Mouse (Mus musculus): ENCODE measurements at regions not wholly inside any gene's neighbourhood (a gene's known extent, or its start where the extent isn't known, plus 50 kb on each side); places are given as distances from the start of the nearest gene placed in this dataset.

DNA sequence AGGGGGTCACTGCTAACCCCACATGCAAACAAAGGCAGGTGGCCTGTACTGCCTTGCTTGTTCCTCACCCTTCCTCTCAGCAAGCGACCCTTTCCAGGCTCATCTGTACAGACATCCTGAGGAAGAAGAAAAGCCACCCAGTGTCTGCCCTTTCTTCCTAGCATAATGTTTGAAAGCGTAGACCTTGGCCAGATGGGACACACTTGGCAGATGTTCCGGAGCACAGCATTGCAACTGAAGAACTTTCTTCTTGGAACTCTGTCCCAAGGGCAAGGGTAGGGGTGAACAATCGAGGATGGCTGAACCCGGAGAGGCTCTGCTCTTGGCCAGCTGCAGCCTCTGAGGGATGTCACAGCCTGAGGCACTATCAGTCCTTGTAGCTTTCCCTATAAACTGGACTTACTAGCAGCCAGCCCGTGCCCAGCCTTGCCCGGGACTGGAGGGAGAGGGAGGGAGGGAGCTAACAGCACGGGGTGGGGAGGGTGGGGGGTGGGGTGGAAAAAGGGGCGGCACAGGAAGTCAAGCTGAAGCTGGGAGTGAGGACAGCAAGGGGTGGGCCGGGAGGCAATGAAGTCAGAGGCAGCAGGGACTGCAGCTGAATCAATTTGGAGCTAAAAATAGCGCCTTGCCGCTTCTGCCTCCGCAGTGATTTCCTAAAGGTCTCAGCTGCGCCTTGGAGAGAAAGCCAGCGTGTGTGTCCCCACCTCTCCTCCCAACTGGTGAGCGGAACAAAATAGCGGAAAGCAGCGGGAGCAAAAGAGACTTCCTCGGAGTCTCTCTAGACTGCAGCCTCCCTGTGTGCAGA, 450.2 kb downstream of the Prr30 start:
- peak overlapping the region; percentile 41; the same call in 1 of the 2 replicates for H3K9ac ChIP-seq (ENCODE audit: insufficient read depth, low read depth, low read length, poor library complexity, severe bottlenecking)
- TF ChIP-seq HCFC1 (IDR thresholded peaks at IDR 0.05; ENCODE audit: borderline replicate concordance, insufficient read depth, low read length), result no peak
- no peak for TF ChIP-seq CHD2 (IDR thresholded peaks at IDR 0.05; ENCODE audit: low read depth, low read length)
- TF ChIP-seq ZNF384 (IDR thresholded peaks at IDR 0.05; ENCODE audit: low read depth, low read length), result no peak
- no peak for TF ChIP-seq MAFK (IDR thresholded peaks at IDR 0.05; ENCODE audit: insufficient read depth, low read depth, low read length)
- no peak for TF ChIP-seq ZC3H11A (IDR thresholded peaks at IDR 0.05; ENCODE audit: borderline replicate concordance, low read depth, low read length)
- no peaks in the 10 kb centered on the region for H3K36me3 ChIP-seq (ENCODE audit: control insufficient read depth, insufficient read depth, low read length, poor library complexity, severe bottlenecking)
- peak overlapping the region; percentile 45 to 57 for H3K4me3 ChIP-seq (ENCODE audit: insufficient read depth in 1 of 2, low read depth in 1 of 2, low read length in 2 of 2, poor library complexity in 1 of 2, severe bottlenecking in 1 of 2)
- no peaks in the 10 kb centered on the region for H3K9me3 ChIP-seq (ENCODE audit: control insufficient read depth, insufficient read depth, low read depth, low read length)
- peaks cover 1 to 4% of the 10 kb centered on the region in 2 experiments; a peak in 3 of 4 replicates for H3K4me1 ChIP-seq (ENCODE audit: control insufficient read depth in 2 of 2, insufficient read depth in 2 of 2, low read length in 2 of 2, poor library complexity in 1 of 2)
- H3K27ac ChIP-seq (ENCODE audit: insufficient read depth, low read depth, low read length, poor library complexity, severe bottlenecking), result peak overlapping the region; percentile 5; the same call in 1 of the 2 replicates
- DNase-seq (ENCODE audit: low read depth, low spot score), result peak; percentile 54
- in situ Hi-C loops (cut with MboI; ENCODE audit: low sequenced_read_pairs in 2 of 2, unreplicated experiment in 2 of 2), result loop anchor here (10.0 to 25.0 kb wide), 2 partner anchors 805 to 813 kb away; no protein-coding TSS in a partner anchor

DNA sequence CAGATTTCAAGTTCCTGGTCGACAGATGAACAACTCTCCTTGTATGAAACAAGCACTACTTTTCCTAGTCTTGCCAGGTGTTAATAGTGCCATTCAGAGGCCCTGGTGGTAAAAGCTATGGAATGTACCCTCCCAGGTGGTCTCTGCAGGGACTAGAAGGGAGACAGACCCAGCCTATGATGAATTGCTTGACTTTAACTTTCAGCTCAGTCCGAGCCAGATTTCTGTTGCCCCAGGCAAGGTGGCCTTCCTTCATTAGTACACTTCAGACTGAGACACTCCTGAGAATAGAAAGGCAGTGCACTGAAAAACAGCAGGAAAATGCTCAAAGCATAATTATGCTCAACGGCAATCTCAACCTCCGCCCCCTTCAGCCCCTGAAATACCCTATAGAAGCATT, 450.8 kb upstream of the Klf12 start:
- H3K9me3 ChIP-seq (ENCODE audit: control insufficient read depth, insufficient read depth, low read depth, low read length), result no peaks in the 10 kb centered on the region
- no peaks in the 10 kb centered on the region for H3K36me3 ChIP-seq (ENCODE audit: control insufficient read depth, insufficient read depth, low read length, poor library complexity, severe bottlenecking)
- TF ChIP-seq HCFC1 (IDR thresholded peaks at IDR 0.05; ENCODE audit: borderline replicate concordance, insufficient read depth, low read length) (no peak), ZNF384 (IDR thresholded peaks at IDR 0.05; ENCODE audit: low read depth, low read length) (no peak), MAFK (IDR thresholded peaks at IDR 0.05; ENCODE audit: insufficient read depth, low read depth, low read length) (no peak), ZC3H11A (IDR thresholded peaks at IDR 0.05; ENCODE audit: borderline replicate concordance, low read depth, low read length) (no peak), CHD2 (IDR thresholded peaks at IDR 0.05; ENCODE audit: low read depth, low read length) (no peak)
- no peak for DNase-seq (ENCODE audit: low read depth, low spot score)
- in situ Hi-C loops (cut with MboI; ENCODE audit: low sequenced_read_pairs in 2 of 2, unreplicated experiment in 2 of 2), result no loop called here
- H3K4me1 ChIP-seq (ENCODE audit: control insufficient read depth in 2 of 2, insufficient read depth in 2 of 2, low read length in 2 of 2, poor library complexity in 1 of 2), result no peaks in the 10 kb centered on the region
- no peak overlapping the region for H3K9ac ChIP-seq (ENCODE audit: insufficient read depth, low read depth, low read length, poor library complexity, severe bottlenecking)
- H3K27ac ChIP-seq (ENCODE audit: insufficient read depth, low read depth, low read length, poor library complexity, severe bottlenecking), result no peak overlapping the region
- H3K4me3 ChIP-seq (ENCODE audit: insufficient read depth in 1 of 2, low read depth in 1 of 2, low read length in 2 of 2, poor library complexity in 1 of 2, severe bottlenecking in 1 of 2), result no peak overlapping the region

DNA sequence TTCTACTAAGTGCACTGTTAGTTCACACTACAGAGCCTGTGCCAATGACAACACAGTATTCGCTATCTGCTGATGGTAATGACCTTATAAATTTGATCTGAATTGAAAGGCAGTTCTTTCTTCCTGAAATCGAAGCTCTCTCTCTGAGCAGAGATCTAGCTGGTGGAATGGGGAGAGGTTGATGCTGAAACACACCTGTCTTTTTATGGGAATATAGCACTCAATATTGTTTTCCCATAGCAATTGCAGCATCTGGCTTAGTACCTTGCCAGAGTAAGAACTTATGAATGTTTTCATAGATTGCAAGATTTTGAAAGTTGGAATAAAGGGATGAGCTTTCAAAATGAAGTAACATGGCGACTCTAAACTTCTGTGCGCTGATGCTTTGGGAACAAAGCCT, 444.0 kb upstream of the Klf12 start:
- Histone ChIP-seq H3K9ac (ENCODE audit: insufficient read depth, low read depth, low read length, poor library complexity, severe bottlenecking) (no peak overlapping the region), H3K4me1 (ENCODE audit: control insufficient read depth in 2 of 2, insufficient read depth in 2 of 2, low read length in 2 of 2, poor library complexity in 1 of 2) (no peaks in the 10 kb centered on the region), H3K4me3 (ENCODE audit: insufficient read depth in 1 of 2, low read depth in 1 of 2, low read length in 2 of 2, poor library complexity in 1 of 2, severe bottlenecking in 1 of 2) (no peak overlapping the region), H3K27ac (ENCODE audit: insufficient read depth, low read depth, low read length, poor library complexity, severe bottlenecking) (no peak overlapping the region), H3K9me3 (ENCODE audit: control insufficient read depth, insufficient read depth, low read depth, low read length) (no peaks in the 10 kb centered on the region), H3K36me3 (ENCODE audit: control insufficient read depth, insufficient read depth, low read length, poor library complexity, severe bottlenecking) (no peaks in the 10 kb centered on the region)
- TF ChIP-seq CHD2 (IDR thresholded peaks at IDR 0.05; ENCODE audit: low read depth, low read length) (no peak), HCFC1 (IDR thresholded peaks at IDR 0.05; ENCODE audit: borderline replicate concordance, insufficient read depth, low read length) (no peak)
- in situ Hi-C loops (cut with MboI; ENCODE audit: low sequenced_read_pairs in 2 of 2, unreplicated experiment in 2 of 2), result no loop called here
- DNase-seq (ENCODE audit: low read depth, low spot score), result no peak

DNA sequence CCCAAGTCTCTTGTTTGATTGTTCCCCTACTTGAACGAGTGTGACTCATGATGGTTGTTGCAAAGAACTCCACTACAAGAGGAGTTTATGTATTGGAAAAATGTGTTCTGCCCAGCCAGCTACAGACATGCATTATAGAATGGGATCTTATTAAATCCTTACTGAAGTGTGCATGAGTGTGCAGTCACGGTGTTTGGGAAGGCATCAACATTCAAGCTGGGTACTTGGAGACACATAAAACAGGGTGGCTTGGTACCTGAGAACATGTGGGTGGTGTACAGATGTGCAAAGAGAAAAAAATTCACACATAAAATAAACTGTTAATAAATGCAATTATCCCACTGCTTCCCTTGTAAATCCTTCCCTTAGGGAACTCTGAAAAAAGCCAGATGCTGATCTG, 443.2 kb upstream of the Klf12 start:
- H3K4me3 ChIP-seq (ENCODE audit: insufficient read depth in 1 of 2, low read depth in 1 of 2, low read length in 2 of 2, poor library complexity in 1 of 2, severe bottlenecking in 1 of 2), result no peak overlapping the region
- H3K27ac ChIP-seq (ENCODE audit: insufficient read depth, low read depth, low read length, poor library complexity, severe bottlenecking), result no peak overlapping the region
- no peaks in the 10 kb centered on the region for H3K4me1 ChIP-seq (ENCODE audit: control insufficient read depth in 2 of 2, insufficient read depth in 2 of 2, low read length in 2 of 2, poor library complexity in 1 of 2)
- in situ Hi-C loops (cut with MboI; ENCODE audit: low sequenced_read_pairs in 2 of 2, unreplicated experiment in 2 of 2), result no loop called here
- no peak for DNase-seq (ENCODE audit: low read depth, low spot score)
- H3K36me3 ChIP-seq (ENCODE audit: control insufficient read depth, insufficient read depth, low read length, poor library complexity, severe bottlenecking), result no peaks in the 10 kb centered on the region
- H3K9ac ChIP-seq (ENCODE audit: insufficient read depth, low read depth, low read length, poor library complexity, severe bottlenecking), result no peak overlapping the region
- no peaks in the 10 kb centered on the region for H3K9me3 ChIP-seq (ENCODE audit: control insufficient read depth, insufficient read depth, low read depth, low read length)
- no peak for TF ChIP-seq MAFK (IDR thresholded peaks at IDR 0.05; ENCODE audit: insufficient read depth, low read depth, low read length)
- TF ChIP-seq ZNF384 (IDR thresholded peaks at IDR 0.05; ENCODE audit: low read depth, low read length), result no peak
- TF ChIP-seq HCFC1 (IDR thresholded peaks at IDR 0.05; ENCODE audit: borderline replicate concordance, insufficient read depth, low read length), result no peak
- TF ChIP-seq ZC3H11A (IDR thresholded peaks at IDR 0.05; ENCODE audit: borderline replicate concordance, low read depth, low read length), result no peak
- TF ChIP-seq CHD2 (IDR thresholded peaks at IDR 0.05; ENCODE audit: low read depth, low read length), result no peak

Measured in ES-E14 (cell line).